Mouse (Mus musculus) midbrain, embryonic 16.5 days (tissue): ENCODE measurements around the gene Dnaja3. TPM values are rescaled to one million over a fixed set of nuclear protein-coding genes. Genes with fewer than 3 reads are reported as not detected.
A peak's percentile ranks its signal among the peaks of the same experiment; 100 is the strongest.

Experiments used
- ATAC-seq: fragments of 200-750 bp; cut with Nextera tagmentation; 2 replicates; pipeline ENCODE4 v1.8.0; 2017; ENCODE audit warnings: moderate TSS enrichment
- H3K27ac ChIP-seq: fragments of 300-500 bp; sonication (generic); 2 replicates; pipeline ENCODE4 v1.5.1; 2014; ENCODE audit warnings: mild to moderate bottlenecking, low read length, mixed read lengths
- H3K27me3 ChIP-seq: fragments of 300-500 bp; sonication (generic); 2 replicates; pipeline ENCODE4 v1.6.1; 2014; ENCODE audit warnings: low read depth, low read length, mixed read lengths; ENCODE audit not compliant: control insufficient read depth, insufficient read depth
- H3K36me3 ChIP-seq: fragments of 300-500 bp; sonication (generic); 2 replicates; pipeline ENCODE4 v1.6.1; 2014; ENCODE audit warnings: mild to moderate bottlenecking, low read length, moderate library complexity, mixed read lengths; ENCODE audit not compliant: control insufficient read depth, insufficient read depth
- H3K4me1 ChIP-seq: fragments of 300-500 bp; sonication (generic); 2 replicates; pipeline ENCODE4 v1.6.1; 2014; ENCODE audit warnings: mild to moderate bottlenecking, low read length, mixed read lengths; ENCODE audit not compliant: control insufficient read depth, insufficient read depth
- H3K4me2 ChIP-seq: fragments of 300-500 bp; sonication (generic); 2 replicates; pipeline ENCODE4 v1.6.1; 2014; ENCODE audit warnings: mild to moderate bottlenecking, low read length, mixed read lengths
- H3K4me3 ChIP-seq: fragments of 300-500 bp; sonication (generic); 2 replicates; pipeline ENCODE4 v1.5.1; 2014; ENCODE audit warnings: low read depth, mild to moderate bottlenecking, low read length, moderate library complexity, mixed read lengths
- H3K9ac ChIP-seq: fragments of 300-500 bp; sonication (generic); 2 replicates; pipeline ENCODE4 v1.6.1; 2014; ENCODE audit warnings: low read depth, low read length, mixed read lengths
- H3K9me3 ChIP-seq: fragments of 300-500 bp; sonication (generic); replicated peaks from 2 replicates; pipeline ENCODE4 v1.6.1; 2014; ENCODE audit warnings: mild to moderate bottlenecking, low read length, mixed read lengths; ENCODE audit not compliant: control insufficient read depth, poor library complexity, severe bottlenecking
- WGBS: fragments of 180-500 bp; shearing (Covaris S2); extraction: QIAGEN DNeasy Blood & Tissue Kit; methylation state at CpG from one replicate; pipeline ENCODE4 v1.1.7; 2014; 5-methylcytosine and 5-hydroxymethylcytosine counted together
- polyA plus RNA-seq: library from polyadenylated mRNA; unstranded; fragments of >200 nt; fragmentation: Nextera tagmentation; extraction: Ambion mirVana; gene quantifications from 2 replicates; pipeline ENCODE4 v1.2.1, GENCODE M21; 2015

The Dnaja3 gene
- polyA plus RNA-seq, 1 experiment from 2014 or later, result 70.2 TPM

DNA sequence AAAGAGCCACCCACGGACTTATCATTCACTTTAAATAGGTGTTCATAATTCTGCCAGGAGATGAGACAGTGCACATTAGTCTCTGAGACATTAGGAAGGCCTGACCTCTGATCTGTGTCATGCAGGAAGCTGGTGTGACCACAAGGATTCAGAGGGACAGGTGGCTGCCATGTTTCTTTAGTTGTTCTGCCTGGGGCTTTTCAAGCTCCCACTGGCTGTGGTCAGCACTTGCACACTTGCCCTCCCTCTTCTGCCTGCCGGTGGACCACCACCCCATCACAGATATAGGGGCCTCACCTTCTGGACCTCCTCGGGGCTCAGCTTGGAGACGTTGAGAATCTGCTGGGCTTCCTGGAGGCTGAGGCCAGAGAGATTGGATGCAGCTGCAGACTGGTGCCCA is 23.0 kb upstream of the Dnaja3 start:
- H3K9me3 ChIP-seq, result no peaks in the 10 kb centered on the region
- H3K27ac ChIP-seq, result no peak overlapping the region
- H3K9ac ChIP-seq, result no peak overlapping the region
- WGBS, result 78% methylated on average over 4 of the region's 4 CpGs
- no peak overlapping the region for H3K4me2 ChIP-seq
- H3K4me3 ChIP-seq, result no peak overlapping the region
- H3K27me3 ChIP-seq, result no peaks in the 10 kb centered on the region
- ATAC-seq, result no peak
- H3K36me3 ChIP-seq, result peaks cover 22% of the 10 kb centered on the region
- no peaks in the 10 kb centered on the region for H3K4me1 ChIP-seq

DNA sequence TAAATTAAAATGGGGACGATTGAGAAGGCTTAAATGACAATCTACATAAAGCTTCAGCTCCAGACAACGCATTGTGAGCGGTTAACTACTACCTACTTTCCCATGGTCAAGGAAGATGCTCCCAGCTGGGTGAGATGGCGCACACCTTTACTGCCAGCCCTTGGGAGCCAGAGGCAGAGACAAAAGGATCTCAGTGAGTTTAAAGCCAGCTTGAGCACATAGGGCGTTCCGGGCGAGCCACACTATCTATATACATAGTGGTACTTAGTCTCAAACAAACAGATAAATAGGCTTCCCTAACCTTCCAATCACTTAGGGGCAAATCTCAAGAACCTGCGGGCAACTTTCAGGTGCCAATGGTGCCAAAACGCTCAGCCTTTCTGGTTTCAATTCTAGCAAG is 15.7 kb upstream of the Dnaja3 start:
- Histone ChIP-seq H3K4me1 (peaks cover 13% of the 10 kb centered on the region), H3K9me3 (no peaks in the 10 kb centered on the region), H3K27me3 (no peaks in the 10 kb centered on the region), H3K4me2 (peak overlapping the region; percentile 78), H3K4me3 (peak overlapping the region; percentile 74), H3K36me3 (0 out of 2 replicates have a peak, but pooled peaks cover 3% of the 10 kb centered on the region), H3K9ac (peak overlapping the region; percentile 92), H3K27ac (peak overlapping the region; percentile 85)
- 0 out of 2 replicates have a peak, but pooled peaks have one; percentile 26 for ATAC-seq
- WGBS, result 8% methylated on average over 9 of the region's 9 CpGs

DNA sequence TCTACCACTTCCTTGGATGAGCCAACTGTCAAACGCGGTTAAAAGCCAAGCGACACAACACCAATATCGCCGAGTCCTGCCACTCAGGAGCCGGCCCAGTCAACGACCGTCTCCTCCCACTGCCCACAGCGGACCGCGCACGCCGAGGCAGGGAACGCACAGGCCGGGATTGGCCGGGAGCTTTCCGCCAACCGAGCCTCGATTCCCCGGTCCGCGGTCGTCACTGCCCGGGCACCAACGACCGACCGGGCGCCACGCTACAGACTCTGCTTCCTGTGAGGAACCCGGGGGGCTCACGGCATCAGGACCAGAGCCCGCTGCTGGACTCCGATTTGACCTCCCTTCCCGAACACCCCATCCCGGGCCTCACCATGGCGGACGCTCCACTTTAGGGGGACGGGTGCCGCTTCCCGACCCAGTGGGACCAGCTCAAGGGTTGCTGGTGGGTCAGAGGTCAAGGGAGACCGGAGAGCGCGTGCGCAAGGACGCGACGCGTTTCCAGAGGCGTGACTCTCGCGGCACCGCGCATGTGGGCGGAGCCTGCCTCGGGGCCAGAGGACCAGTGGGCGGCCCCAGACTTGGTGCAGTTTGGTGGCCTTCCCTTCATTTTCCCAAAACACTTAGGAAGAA is 15.2 kb upstream of the Dnaja3 start, which contains the start of gene Pam16:
Gene Pam16, minus strand, starts transcription at position 508 of the 630 bp plus-strand sequence.
- Histone ChIP-seq H3K27me3 (no peaks in the 10 kb centered on the region), H3K27ac (peak within 1 kb of the TSS; percentile 85), H3K36me3 (0 out of 2 replicates have a peak, but pooled peaks cover 3% of the 10 kb centered on the region), H3K4me1 (peaks cover 13% of the 10 kb centered on the region), H3K9me3 (no peaks in the 10 kb centered on the region), H3K9ac (peak within 1 kb of the TSS; percentile 92), H3K4me3 (peak within 1 kb of the TSS; percentile 74), H3K4me2 (peak within 1 kb of the TSS; percentile 78)
- ATAC-seq, result peak; percentile 88
- WGBS, result under 1% methylated on average over 56 of the region's 56 CpGs

DNA sequence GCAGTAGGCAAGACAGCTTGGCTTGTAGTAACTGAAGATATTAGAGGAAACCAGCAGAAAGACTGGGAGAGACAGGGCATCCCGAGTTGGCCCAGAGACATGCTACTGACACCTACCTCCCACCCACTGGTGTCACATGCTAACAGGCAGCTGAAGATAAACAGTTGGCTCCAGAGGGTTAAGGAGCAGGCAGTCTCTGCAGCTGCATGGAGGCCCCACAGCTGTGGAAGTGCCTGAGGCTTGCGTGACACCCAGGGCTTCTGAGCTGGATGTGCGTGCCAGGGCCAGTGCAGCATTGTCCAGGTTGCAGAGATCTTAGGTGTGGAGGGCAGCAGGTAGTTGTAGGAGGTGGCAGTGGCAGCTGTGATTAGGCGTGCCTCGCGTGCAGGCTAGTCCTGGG is 12.7 kb upstream of the Dnaja3 start:
- no peak overlapping the region for H3K27ac ChIP-seq
- H3K9ac ChIP-seq, result no peak overlapping the region
- no peak overlapping the region for H3K4me2 ChIP-seq
- H3K27me3 ChIP-seq, result no peaks in the 10 kb centered on the region
- H3K9me3 ChIP-seq, result no peaks in the 10 kb centered on the region
- peaks cover 13% of the 10 kb centered on the region for H3K4me1 ChIP-seq
- no peak for ATAC-seq
- H3K36me3 ChIP-seq, result 0 out of 2 replicates have a peak, but pooled peaks cover 3% of the 10 kb centered on the region
- no peak overlapping the region for H3K4me3 ChIP-seq
- 87% methylated on average over 6 of the region's 6 CpGs for WGBS

DNA sequence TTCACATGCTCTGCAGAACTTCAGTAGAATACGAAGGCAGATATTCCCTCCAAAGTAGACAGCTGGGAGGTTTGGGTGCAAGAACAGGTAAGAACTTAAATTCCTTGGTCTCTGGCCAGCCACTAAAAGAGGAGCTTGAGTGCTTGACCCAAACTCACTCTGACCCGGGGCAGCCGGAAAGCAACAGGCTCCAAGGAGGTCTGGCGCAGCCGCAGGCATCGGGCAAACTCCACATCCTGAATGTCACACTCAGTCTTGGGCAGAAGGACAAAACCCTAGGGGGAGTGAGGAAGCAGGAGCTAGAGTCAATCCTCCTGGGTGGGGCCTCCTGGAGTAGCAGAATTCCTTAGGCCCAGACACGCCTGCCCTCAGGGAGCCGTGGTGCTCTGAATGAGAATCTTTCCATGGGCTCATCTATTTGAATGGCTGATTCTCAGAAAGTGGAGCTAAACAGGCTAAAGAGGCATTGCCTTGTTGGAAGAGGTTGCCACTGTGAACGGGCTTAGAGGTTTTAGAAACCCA is 10.8 kb upstream of the Dnaja3 start:
- Histone ChIP-seq H3K36me3 (peaks cover 3% of the 10 kb centered on the region; the same call in 1 of the 2 replicates), H3K27ac (no peak overlapping the region), H3K4me3 (no peak overlapping the region), H3K9ac (no peak overlapping the region), H3K27me3 (no peaks in the 10 kb centered on the region), H3K9me3 (no peaks in the 10 kb centered on the region), H3K4me1 (no peaks in the 10 kb centered on the region; the same call in 1 of the 2 replicates), H3K4me2 (no peak overlapping the region)
- WGBS, result 93% methylated on average over 9 of the region's 9 CpGs
- ATAC-seq, result no peak

DNA sequence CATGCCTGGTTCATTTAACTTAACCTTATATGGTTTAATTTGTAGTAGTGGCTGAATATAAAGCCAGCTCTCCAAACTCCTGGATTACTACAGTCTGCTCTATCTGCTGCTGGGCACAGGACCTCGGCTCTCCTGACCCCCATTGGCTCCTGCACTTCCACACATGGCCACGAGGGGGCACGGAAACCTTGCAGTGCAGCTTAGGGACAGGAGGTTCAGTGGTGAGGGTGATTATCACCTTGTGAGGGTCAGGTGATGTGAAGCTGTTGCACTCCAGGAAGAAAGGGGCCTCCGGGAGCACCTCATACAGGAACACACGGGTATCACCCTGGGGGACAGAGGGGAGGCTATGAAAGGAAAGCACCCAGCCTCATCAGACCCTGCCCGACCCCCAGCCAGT is 9.8 kb upstream of the Dnaja3 start:
- no peaks in the 10 kb centered on the region for H3K4me1 ChIP-seq
- H3K9me3 ChIP-seq, result no peaks in the 10 kb centered on the region
- no peak overlapping the region for H3K4me2 ChIP-seq
- H3K9ac ChIP-seq, result no peak overlapping the region
- no peak overlapping the region for H3K27ac ChIP-seq
- H3K4me3 ChIP-seq, result no peak overlapping the region
- H3K27me3 ChIP-seq, result no peaks in the 10 kb centered on the region
- ATAC-seq, result no peak
- peaks cover 7% of the 10 kb centered on the region for H3K36me3 ChIP-seq
- WGBS, result 20% methylated on average over 6 of the region's 6 CpGs

DNA sequence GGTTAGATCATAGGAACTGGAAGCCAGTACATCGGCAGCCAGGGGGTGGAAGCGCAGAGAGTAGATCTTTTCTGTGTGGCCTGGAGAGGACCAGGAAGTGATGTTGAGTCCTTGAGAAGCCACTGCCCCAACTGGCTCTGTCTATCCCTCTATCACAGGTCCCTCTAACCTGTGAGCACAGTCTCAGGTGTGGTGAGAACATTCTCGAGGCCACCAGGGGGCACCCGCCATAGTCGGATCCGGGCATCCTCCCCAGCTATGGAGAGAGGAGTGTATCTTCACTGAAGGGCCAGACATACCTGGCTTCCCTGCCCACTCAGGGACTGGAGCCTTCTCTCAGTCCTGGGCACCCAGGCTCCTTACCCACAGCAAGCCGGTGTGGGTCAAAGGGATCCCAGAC is 7.7 kb upstream of the Dnaja3 start:
- Histone ChIP-seq H3K27ac (no peak overlapping the region), H3K4me3 (no peak overlapping the region), H3K36me3 (peaks cover 5% of the 10 kb centered on the region), H3K4me2 (no peak overlapping the region), H3K4me1 (no peaks in the 10 kb centered on the region), H3K9ac (no peak overlapping the region), H3K27me3 (no peaks in the 10 kb centered on the region), H3K9me3 (no peaks in the 10 kb centered on the region)
- WGBS, result 43% methylated on average over 7 of the region's 7 CpGs
- no peak for ATAC-seq

DNA sequence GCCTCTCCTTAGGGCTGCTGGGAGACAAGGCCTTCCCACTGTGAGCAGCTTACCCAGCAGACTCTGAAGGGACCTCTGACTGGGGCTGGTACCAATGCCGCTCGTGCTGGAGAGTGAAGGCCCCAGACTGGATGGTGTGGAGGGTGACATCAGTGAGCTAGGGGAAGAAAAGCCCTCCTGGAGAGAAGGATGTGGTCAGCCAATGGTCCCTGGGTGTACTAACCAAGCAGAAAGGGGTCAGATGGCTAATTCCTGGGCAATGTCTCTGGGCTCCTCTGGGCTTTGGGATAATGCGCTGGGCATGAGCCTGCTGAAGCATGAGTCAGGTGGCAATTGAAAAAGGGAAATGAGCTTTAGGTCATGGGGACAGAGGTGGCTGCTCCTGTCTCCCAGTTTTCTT is 6.1 kb upstream of the Dnaja3 start:
- H3K4me3 ChIP-seq, result no peak overlapping the region
- no peak overlapping the region for H3K4me2 ChIP-seq
- H3K27me3 ChIP-seq, result no peaks in the 10 kb centered on the region
- 92% methylated on average over 3 of the region's 3 CpGs for WGBS
- H3K27ac ChIP-seq, result no peak overlapping the region
- H3K9me3 ChIP-seq, result no peaks in the 10 kb centered on the region
- H3K4me1 ChIP-seq, result no peaks in the 10 kb centered on the region
- peaks cover 4% of the 10 kb centered on the region for H3K36me3 ChIP-seq
- no peak overlapping the region for H3K9ac ChIP-seq
- no peak for ATAC-seq

DNA sequence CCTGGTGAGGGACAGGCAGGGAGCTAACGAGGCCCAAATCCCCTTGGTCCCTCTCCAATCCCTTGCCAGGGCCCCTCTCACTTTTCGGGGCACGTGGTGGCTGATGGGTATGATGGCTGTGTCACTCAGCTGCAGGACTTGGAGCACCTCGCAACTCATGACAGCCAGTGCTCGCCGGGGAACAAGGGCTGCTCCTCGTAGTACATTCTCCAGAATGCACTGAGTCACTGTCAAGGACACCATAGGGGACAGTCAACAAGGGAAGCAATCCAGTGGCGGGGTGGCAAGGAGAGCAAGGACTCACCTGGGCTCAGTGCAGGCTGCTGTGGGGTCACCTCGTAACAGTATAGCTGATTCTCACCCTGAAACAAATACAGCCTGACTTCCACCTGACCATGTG is 5.1 kb upstream of the Dnaja3 start:
- ATAC-seq, result no peak

More for the DNA sequence above, 5.1 kb upstream of the Dnaja3 start:
- Histone ChIP-seq H3K4me2 (no peak overlapping the region), H3K27ac (no peak overlapping the region), H3K36me3 (peaks cover 4% of the 10 kb centered on the region), H3K27me3 (no peaks in the 10 kb centered on the region), H3K9me3 (no peaks in the 10 kb centered on the region), H3K4me1 (0 out of 2 replicates have a peak, but pooled peaks cover 2% of the 10 kb centered on the region), H3K9ac (no peak overlapping the region), H3K4me3 (no peak overlapping the region)
- 90% methylated on average over 9 of the region's 9 CpGs for WGBS
